Mouse (Mus musculus) testis, postnatal 10 days (tissue): ENCODE data around the gene Hbb-bs.
"Not testable (repeated sequence)": the region's sequence is repeated elsewhere in the genome, so short reads cannot be mapped to it uniquely, and the experiment has no call there.

ENCODE experiments used
- DNase-seq: peaks from one replicate; pipeline ENCODE4 v3.0.0; 2021; ENCODE audit warnings: low spot score

Gene Hbb-bs

GRCm38 (mm10) chr7:103811223-103811845, 16.6 kb downstream of the Hbb-bs start:
- no peak for DNase-seq

DNA sequence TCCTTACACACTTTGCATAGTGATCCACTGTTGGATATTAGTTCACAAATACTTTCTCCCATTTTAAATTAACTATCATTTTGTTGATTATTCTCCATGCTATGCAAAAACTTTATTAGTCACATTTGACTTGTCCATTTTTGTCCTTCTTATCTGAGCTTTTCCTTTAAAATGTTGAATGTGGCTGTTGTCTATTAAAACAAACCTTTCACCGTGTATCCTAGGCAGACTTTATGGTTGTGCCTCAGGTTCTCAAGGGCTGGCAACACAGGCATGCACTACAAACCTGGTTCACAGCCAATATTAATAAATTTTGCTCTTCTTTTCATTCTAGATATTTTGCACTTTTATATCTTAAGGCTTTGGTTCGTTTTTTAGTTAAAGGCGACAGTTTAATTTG, 17.1 kb downstream of the Hbb-bs start:
- no peak for DNase-seq

DNA sequence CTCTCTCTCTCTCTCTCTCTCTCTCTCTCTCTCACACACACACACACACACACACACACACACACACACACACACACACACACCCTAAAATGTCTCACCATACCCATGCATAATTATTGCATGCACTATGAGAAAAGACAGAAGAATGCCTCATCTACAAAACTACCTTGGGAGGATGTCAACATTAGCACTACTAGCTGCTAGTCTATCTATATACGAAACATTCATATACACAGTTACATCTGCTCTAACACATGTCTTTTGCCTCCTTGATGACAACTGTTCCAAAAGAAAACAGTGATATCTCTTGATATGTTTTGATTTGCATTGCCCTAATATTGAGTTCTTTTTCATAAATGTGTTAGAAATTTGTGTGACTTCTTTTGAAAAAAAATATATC, 17.6 kb downstream of the Hbb-bs start:
- DNase-seq, result no peak

DNA sequence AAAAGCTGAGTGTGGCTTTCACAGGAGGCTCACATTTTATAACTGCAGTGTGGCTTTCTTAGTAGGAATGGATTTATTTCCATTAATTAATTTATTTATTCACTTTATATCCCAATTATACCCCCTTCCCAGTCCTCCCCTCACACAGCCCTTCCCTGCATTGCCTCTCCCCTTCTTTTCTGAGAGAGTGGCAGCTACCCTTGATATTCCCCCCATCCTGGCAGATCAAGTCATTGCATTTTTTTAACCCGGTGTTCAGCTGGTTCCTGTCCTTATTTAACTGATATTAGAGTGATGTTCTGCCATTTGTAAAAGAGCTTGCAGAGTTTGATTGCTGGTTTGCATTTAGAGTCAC, 18.1 kb downstream of the Hbb-bs start:
- DNase-seq, result no peak

GRCm38 (mm10) chr7:103808971-103809800, 18.7 kb downstream of the Hbb-bs start:
- DNase-seq, result no peak

DNA sequence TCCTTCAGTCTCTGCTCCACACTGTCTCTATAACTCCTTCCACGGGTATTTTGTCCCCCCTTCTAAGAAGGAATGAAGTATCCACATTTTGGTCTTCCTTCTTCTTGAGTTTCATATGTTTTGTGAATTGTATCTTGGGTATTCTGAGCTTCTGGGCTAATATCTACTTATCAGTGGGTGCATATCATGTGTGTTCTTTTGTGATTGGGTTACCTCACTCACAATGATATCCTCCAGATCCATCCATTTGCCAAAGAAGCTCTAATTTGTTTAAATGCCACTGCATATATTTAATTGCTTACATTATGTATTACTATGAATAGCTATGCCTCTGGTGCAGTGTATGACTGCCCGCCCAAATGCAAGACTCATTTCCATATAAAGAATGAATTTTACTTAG, 19.8 kb downstream of the Hbb-bs start:
- DNase-seq, result not testable (repeated sequence)

DNA sequence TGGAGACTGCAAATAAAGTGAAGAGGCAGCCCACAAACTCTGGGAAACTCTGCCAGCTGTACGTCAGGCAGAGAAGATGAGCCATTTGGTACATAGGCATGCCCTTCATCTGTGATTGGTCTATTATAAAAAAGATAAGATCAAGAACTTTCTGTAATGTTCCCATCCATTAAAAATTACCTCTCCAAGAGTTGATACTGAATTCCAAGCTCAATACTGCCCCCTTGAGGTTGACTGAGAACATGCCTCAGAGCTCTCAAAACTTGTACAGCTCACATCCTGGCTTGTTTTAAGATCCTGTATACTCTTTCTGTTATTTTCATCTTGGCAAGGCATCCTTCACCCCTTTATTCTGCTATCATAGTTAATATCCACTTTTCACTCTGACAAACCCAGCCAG, 21.0 kb downstream of the Hbb-bs start:
- DNase-seq, result no peak

- DNase-seq, result no peak
Measured at GRCm38 (mm10) chr7:103792669-103793388, 35.1 kb downstream of the Hbb-bs start.

- no peak for DNase-seq
Measured at GRCm38 (mm10) chr7:103791721-103792120, 36.2 kb downstream of the Hbb-bs start, which contains the start of gene Olfr67. TSS of gene Olfr67 (minus strand) at chr7:103791821.

DNA sequence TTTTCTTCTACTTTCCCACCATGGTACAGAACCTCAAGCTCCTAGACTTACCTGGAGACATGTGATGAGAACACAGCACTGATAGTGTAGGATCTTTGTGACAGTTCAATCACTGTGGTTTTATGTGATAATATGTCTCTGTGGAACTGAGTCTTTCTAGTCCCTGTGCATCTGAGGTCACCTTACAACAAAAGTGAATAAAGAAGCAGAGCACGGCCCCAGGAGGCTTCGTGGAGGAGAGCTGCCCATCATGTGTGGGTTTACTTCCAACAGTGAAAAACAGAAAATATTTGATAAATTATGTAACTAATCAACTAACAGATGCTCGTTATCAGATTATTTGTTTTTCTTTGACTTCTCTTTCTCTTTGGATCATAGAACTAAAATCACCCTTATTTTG, 48.3 kb downstream of the Hbb-bs start, which contains the start of gene Olfr68:
TSS of gene Olfr68 (minus strand) at position 101 of the 400 bp plus-strand sequence.
- no peak for DNase-seq

DNA sequence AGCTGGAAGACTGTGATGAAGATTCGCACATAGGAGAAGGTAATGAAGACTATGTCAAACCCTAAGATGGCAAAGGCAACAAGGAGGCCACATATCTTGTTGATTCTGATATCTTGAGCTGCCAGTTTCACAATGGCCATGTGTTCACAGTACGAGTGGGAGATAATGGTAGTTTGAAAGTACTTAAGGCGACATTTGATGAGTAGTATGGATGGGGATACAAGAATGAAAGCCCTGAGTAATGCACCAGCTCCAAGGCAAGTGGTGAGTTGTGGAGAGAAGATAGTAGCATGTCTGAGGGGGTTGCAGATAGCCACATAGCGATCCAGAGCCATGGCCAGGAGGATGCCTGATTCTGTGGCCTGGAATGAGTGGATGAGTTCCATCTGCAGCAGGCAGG, 50.2 kb downstream of the Hbb-bs start:
- DNase-seq, result not testable (repeated sequence)
